Mouse (Mus musculus) T-cell, adult 66 days (primary cell): Measurements from ENCODE around the gene Adgre4. TPM values are rescaled to one million over a fixed set of nuclear protein-coding genes. Genes with fewer than 3 reads are reported as not detected.

Experiments
- total RNA-seq, 2 experiments: library from RNA; stranded (reverse); gene quantifications; 3 replicates in 1 of 2; 4 replicates in 1 of 2; pipeline ENCODE4 v1.2.4; 2023

The Adgre4 gene
- 1 to 10 TPM; 1.0 to 1.3 TPM for total RNA-seq

DNA sequence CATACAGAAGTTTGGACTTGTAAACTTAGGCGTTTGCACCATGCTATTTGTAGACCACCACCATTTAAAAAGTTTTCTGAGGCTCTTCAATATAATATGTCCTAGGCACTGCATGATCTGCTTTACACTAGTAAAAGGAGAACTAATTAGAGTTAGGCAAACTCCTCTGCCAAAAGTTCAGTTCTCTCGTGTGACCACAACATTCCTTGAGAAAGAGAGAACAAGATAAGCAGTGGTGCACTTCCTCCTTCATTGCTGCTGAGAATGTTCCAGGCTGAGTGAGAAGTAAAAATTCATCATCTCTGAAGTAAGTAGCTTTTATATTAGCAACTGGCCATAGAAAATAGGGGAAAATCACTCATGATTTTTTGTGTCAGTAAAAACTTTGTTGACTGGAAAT lies at the start of gene Adgre4:
TSS of gene Adgre4 (plus strand) at position 199 of the 400 bp plus-strand sequence.

DNA sequence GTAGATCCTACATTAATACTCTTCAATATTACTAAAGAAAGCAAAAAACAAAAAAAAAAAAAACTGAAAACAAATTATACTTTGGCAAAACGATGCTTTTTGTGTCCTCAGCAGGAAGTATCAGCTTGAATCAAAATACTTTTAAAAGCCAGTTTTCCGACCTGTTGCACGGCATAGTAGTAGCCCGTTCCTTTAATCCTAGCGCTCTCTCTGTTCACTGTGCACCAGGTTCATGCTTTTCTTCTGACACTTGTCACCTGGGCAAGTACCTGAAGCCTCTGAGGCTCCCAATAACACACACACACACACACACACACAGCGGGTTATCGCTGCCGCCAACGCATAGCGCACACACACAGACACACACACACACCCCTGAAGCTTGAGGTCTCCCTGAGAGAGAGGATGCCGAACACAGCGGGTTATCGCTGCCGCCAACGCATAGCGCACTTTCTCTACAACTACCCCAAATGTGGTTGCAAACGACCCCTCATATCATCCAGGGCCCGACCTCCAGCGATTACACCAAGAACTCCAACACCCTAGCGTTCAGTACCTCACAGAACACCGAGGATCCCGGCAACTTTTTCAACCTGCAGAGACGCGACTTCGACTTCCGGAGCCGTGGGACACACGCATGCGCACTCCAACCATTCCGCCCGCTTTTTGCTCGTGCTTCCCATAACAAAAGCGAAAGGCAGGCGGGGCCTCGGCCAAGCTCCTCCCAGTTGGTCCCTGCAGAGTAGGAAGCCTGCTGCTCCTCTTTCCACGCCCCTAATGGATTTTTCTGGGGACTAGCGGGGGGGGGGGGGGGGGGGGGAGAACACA lies 37.6 kb upstream of the Adgre4 start, which contains the start of gene Pot1b:
TSS of gene Pot1b (minus strand) at position 645 of the 828 bp plus-strand sequence.

DNA sequence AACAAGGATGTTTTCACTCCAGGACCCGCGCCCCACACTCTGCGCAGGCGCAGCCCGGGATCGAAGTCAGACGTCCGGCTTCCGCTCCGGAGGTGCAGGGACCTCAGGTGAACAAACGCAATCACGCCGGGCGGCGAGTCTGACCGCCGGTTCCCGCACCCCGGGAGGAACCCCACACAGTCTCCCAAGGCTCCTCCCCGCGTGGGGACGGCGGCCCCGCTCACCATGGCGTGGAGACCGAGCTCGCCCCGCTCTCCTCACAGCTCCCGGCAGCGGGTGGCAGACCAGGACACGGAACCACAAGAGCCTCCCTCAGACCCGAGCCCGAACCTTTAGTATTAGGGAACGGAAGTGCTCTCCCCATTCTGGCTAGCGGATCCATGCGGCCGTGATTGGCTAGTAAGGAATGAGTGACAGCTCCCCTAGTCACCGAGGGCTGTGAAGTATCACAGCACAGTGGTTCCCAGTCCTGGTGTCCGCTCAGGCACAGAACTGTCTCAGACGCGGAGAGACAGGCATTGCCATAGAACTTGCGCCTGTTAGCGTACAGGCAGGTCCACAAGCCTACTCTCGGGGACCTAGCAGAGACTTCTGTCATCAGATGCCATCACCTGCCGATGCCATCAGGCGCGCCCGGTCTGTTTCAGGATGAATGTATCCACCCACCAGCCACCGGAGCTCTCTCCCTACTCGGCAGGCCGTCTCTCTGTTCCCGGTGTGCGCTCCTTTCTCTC lies 129.0 kb downstream of the Adgre4 start, which contains the start of gene Zfp119a:
TSS of gene Zfp119a (minus strand) at position 295 of the 734 bp plus-strand sequence.

Other genes starting within 250 kb of the Adgre4 start
- not detected for gene Vmn2r118, start 124.8 kb upstream of the Adgre4 start, total RNA-seq
- 10 to 100 TPM; 40.3 to 41.0 TPM for gene Pot1b, start 37.4 kb upstream of the Adgre4 start, total RNA-seq
- 10 to 100 TPM; 11.9 to 12.2 TPM for gene Zfp119a, start 128.9 kb downstream of the Adgre4 start, total RNA-seq
- 10 to 100 TPM; 21.4 to 32.0 TPM for gene Zfp959, start 142.1 kb downstream of the Adgre4 start, total RNA-seq
- gene Zfp119b, start 199.5 kb downstream of the Adgre4 start, total RNA-seq = 1 to 10 TPM; 3.5 to 4.7 TPM
- 1 to 10 TPM; 1.0 to 1.3 TPM for gene Ebi3, start 202.7 kb downstream of the Adgre4 start, total RNA-seq
- gene Yju2, start 209.1 kb downstream of the Adgre4 start, total RNA-seq = 10 to 100 TPM; 51.6 to 63.7 TPM
- gene Shd, start 220.5 kb downstream of the Adgre4 start, total RNA-seq = 1 to 10 TPM; 6.4 to 7.9 TPM
- gene Fsd1, start 236.5 kb downstream of the Adgre4 start, total RNA-seq = not detected